Mouse (Mus musculus) embryonic facial prominence, embryonic 14.5 days (tissue): ENCODE results near the gene Ifi202b. TPM values are rescaled to one million over a fixed set of nuclear protein-coding genes. Genes with fewer than 3 reads are reported as not detected.
"Not testable (repeated sequence)": the region's sequence is repeated elsewhere in the genome, so short reads cannot be mapped to it uniquely, and the experiment has no call there.

Experiments used
- ATAC-seq: fragments of 200-750 bp; cut with Nextera tagmentation; 2 replicates; pipeline ENCODE4 v1.8.0; 2017; ENCODE audit warnings: low read depth, moderate number of reproducible peaks, moderate TSS enrichment
- DNase-seq: peaks from one replicate; pipeline ENCODE4 v3.0.0-alpha.2; 2015; ENCODE audit warnings: low spot score
- H3K27ac ChIP-seq: fragments of 300-500 bp; sonication (generic); replicated peaks from 2 replicates; pipeline ENCODE4 v1.5.1; 2014; ENCODE audit warnings: low read depth, mild to moderate bottlenecking, low read length, moderate library complexity
- H3K27me3 ChIP-seq: fragments of 300-500 bp; sonication (generic); replicated peaks from 2 replicates; pipeline ENCODE4 v1.6.1; 2014; ENCODE audit warnings: low read length; ENCODE audit not compliant: control insufficient read depth, insufficient read depth
- H3K36me3 ChIP-seq: fragments of 300-500 bp; sonication (generic); 2 replicates; pipeline ENCODE4 v1.6.1; 2014; ENCODE audit warnings: low read length, mixed read lengths; ENCODE audit not compliant: control insufficient read depth, insufficient read depth
- H3K4me1 ChIP-seq: fragments of 300-500 bp; sonication (generic); 2 replicates; pipeline ENCODE4 v1.6.1; 2014; ENCODE audit warnings: antibody characterized with exemption, low read length; ENCODE audit not compliant: control insufficient read depth, insufficient read depth
- H3K4me2 ChIP-seq: fragments of 300-500 bp; sonication (generic); 2 replicates; pipeline ENCODE4 v1.6.1; 2014; ENCODE audit warnings: low read depth, mild to moderate bottlenecking, low read length, moderate library complexity, mixed read lengths
- H3K4me3 ChIP-seq: fragments of 300-500 bp; sonication (generic); 2 replicates; pipeline ENCODE4 v1.5.1; 2014; ENCODE audit warnings: low read depth, mild to moderate bottlenecking, low read length
- H3K9ac ChIP-seq: fragments of 300-500 bp; sonication (generic); 2 replicates; pipeline ENCODE4 v1.6.1; 2014; ENCODE audit warnings: low read depth, mild to moderate bottlenecking, low read length, moderate library complexity, mixed read lengths
- H3K9me3 ChIP-seq: fragments of 300-500 bp; sonication (generic); 2 replicates; pipeline ENCODE4 v1.6.1; 2016; ENCODE audit warnings: low read length; ENCODE audit not compliant: control insufficient read depth
- WGBS: fragments of 180-500 bp; shearing (Covaris S2); extraction: QIAGEN DNeasy Blood & Tissue Kit; methylation state at CpG from one replicate; pipeline ENCODE4 v1.1.7; 2014; 5-methylcytosine and 5-hydroxymethylcytosine counted together
- polyA plus RNA-seq: library from polyadenylated mRNA; unstranded; fragments of >200 nt; fragmentation: Nextera tagmentation; extraction: Ambion mirVana; gene quantifications from 2 replicates; pipeline ENCODE4 v1.2.1, GENCODE M21; 2014

Gene Ifi202b
- 1.4 and 1.7 TPM in 2 replicates for polyA plus RNA-seq

- H3K4me3 ChIP-seq, H3K9me3 ChIP-seq, H3K36me3 ChIP-seq, H3K4me2 ChIP-seq, H3K27me3 ChIP-seq, H3K4me1 ChIP-seq, H3K9ac ChIP-seq, H3K27ac ChIP-seq: not testable (repeated sequence)
- ATAC-seq (peak; percentile 81; the same call in 1 of the 2 replicates), DNase-seq (peak; percentile 19)
- 72% methylated on average over 6 of the region's 6 CpGs for WGBS
Observed at GRCm38 (mm10) chr1:173982694-173983305, at the start of gene Ifi202b. Gene Ifi202b, minus strand, starts transcription at chr1:173982744.

- no peaks in the 10 kb centered on the region for H3K9me3 ChIP-seq
Observed at GRCm38 (mm10) chr1:174031698-174032097, 49.2 kb upstream of the Ifi202b start, which contains the start of gene Ifi205. Gene Ifi205, minus strand, starts transcription at chr1:174031810.

GRCm38 (mm10) chr1:174007050-174007449, 24.5 kb upstream of the Ifi202b start:
- not testable (repeated sequence) for H3K9me3 ChIP-seq, H3K4me2 ChIP-seq, H3K27ac ChIP-seq, H3K27me3 ChIP-seq, H3K4me3 ChIP-seq, DNase-seq, ATAC-seq, H3K9ac ChIP-seq, H3K4me1 ChIP-seq, H3K36me3 ChIP-seq

More at GRCm38 (mm10) chr1:174031698-174032097, 49.2 kb upstream of the Ifi202b start, which contains the start of gene Ifi205:
- H3K27me3 ChIP-seq: no peaks in the 10 kb centered on the region
- H3K4me1 ChIP-seq: no peaks in the 10 kb centered on the region
- no peaks in the 10 kb centered on the region for H3K36me3 ChIP-seq
- DNase-seq (no peak), ATAC-seq (no peak)
- H3K4me2 ChIP-seq: no peak within 1 kb of the TSS
- H3K27ac ChIP-seq: no peak within 1 kb of the TSS
- no peak within 1 kb of the TSS for H3K4me3 ChIP-seq
- no peak within 1 kb of the TSS for H3K9ac ChIP-seq
- 59% methylated on average over 1 of the region's 1 CpGs for WGBS

- 72% methylated on average over 2 of the region's 3 CpGs for WGBS
Observed at GRCm38 (mm10) chr1:174004352-174005109, 22.0 kb upstream of the Ifi202b start.

GRCm38 (mm10) chr1:173995003-173995402, 12.5 kb upstream of the Ifi202b start:
- Histone ChIP-seq H3K4me1 (no peaks in the 10 kb centered on the region), H3K27me3 (no peaks in the 10 kb centered on the region), H3K9me3 (no peaks in the 10 kb centered on the region), H3K9ac (no peak overlapping the region), H3K4me2 (no peak overlapping the region), H3K4me3 (no peak overlapping the region), H3K36me3 (no peaks in the 10 kb centered on the region), H3K27ac (no peak overlapping the region)
- WGBS: 75% methylated on average over 4 of the region's 4 CpGs
- no peak for ATAC-seq
- no peak for DNase-seq

More at GRCm38 (mm10) chr1:174004352-174005109, 22.0 kb upstream of the Ifi202b start:
- H3K4me2 ChIP-seq, H3K9ac ChIP-seq, H3K9me3 ChIP-seq, H3K4me3 ChIP-seq, H3K27me3 ChIP-seq, H3K4me1 ChIP-seq, ATAC-seq, DNase-seq, H3K36me3 ChIP-seq, H3K27ac ChIP-seq: not testable (repeated sequence)

GRCm38 (mm10) chr1:173981038-173981437, 1.5 kb downstream of the Ifi202b start:
- not testable (repeated sequence) for H3K27ac ChIP-seq, H3K4me3 ChIP-seq, H3K27me3 ChIP-seq, H3K9ac ChIP-seq, H3K4me1 ChIP-seq, ATAC-seq, H3K9me3 ChIP-seq, H3K4me2 ChIP-seq, H3K36me3 ChIP-seq
- DNase-seq: peak; percentile 3
- WGBS: 49% methylated on average over 3 of the region's 3 CpGs

GRCm38 (mm10) chr1:173977622-173978021, 4.9 kb downstream of the Ifi202b start:
- Histone ChIP-seq H3K9ac (no peak overlapping the region), H3K27ac (no peak overlapping the region), H3K36me3 (no peaks in the 10 kb centered on the region), H3K4me1 (no peaks in the 10 kb centered on the region), H3K4me3 (no peak overlapping the region), H3K27me3 (no peaks in the 10 kb centered on the region), H3K4me2 (no peak overlapping the region), H3K9me3 (no peaks in the 10 kb centered on the region)
- DNase-seq: no peak
- ATAC-seq: no peak

- no peak overlapping the region for H3K4me2 ChIP-seq
- no peak overlapping the region for H3K9ac ChIP-seq
- H3K27ac ChIP-seq: no peak overlapping the region
- H3K27me3 ChIP-seq: no peaks in the 10 kb centered on the region
- no peak overlapping the region for H3K4me3 ChIP-seq
- no peaks in the 10 kb centered on the region for H3K4me1 ChIP-seq
- H3K36me3 ChIP-seq: no peaks in the 10 kb centered on the region
- no peak for DNase-seq
- no peak for ATAC-seq
- no peaks in the 10 kb centered on the region for H3K9me3 ChIP-seq
Observed at GRCm38 (mm10) chr1:173973111-173973510, 9.4 kb downstream of the Ifi202b start.
